Mouse (Mus musculus) layer of hippocampus, adult 2 months (tissue): ENCODE measurements around the gene Ppy. TPM values are rescaled to one million over a fixed set of nuclear protein-coding genes. Genes with fewer than 3 reads are reported as not detected.
A peak's percentile ranks its signal among the peaks of the same experiment; 100 is the strongest.

ENCODE experiments used
- DNase-seq, 2 experiments: peaks; one replicate each; pipeline ENCODE4 v3.0.0; 2022; ENCODE audit warnings: low spot score in 2 of 2
- H3K27ac ChIP-seq: fragments of 200-600 bp; 2 replicates; pipeline ENCODE4 v1.8.1; 2022
- H3K4me3 ChIP-seq: fragments of 200-600 bp; 2 replicates; pipeline ENCODE4 v1.8.1; 2022; ENCODE audit warnings: mild to moderate bottlenecking
- CTCF ChIP-seq: fragments of 200-600 bp; conservative IDR thresholded peaks from 2 replicates; pipeline ENCODE4 v1.8.1; 2022; ENCODE audit warnings: antibody characterized with exemption, mild to moderate bottlenecking, moderate library complexity
- total RNA-seq, 2 experiments: library from RNA; stranded (reverse); gene quantifications; 2 replicates each; pipeline ENCODE4 v1.2.3; 2021

Gene Ppy
- total RNA-seq, 2 experiments from 2014 or later = not detected

- peak in 1 of 2 experiments; percentile 29 for DNase-seq
- Histone ChIP-seq H3K27ac (peak overlapping the region; percentile 32), H3K4me3 (no peak overlapping the region; the same call in 1 of the 2 replicates)
- no peak for TF ChIP-seq CTCF
These were observed 17.9 kb downstream of the Ppy start for GRCm38 (mm10) chr11:102083193-102083592.

- Histone ChIP-seq H3K4me3 (peak overlapping the region; percentile 58), H3K27ac (peak overlapping the region; percentile 79)
- TF ChIP-seq CTCF = 0 out of 2 replicates have a peak, but pooled peaks have one; percentile 6
- DNase-seq = peak; percentile 83 to 89
These were observed 18.8 kb downstream of the Ppy start for GRCm38 (mm10) chr11:102082322-102082721.

- no peak for TF ChIP-seq CTCF
- no peak overlapping the region for H3K4me3 ChIP-seq
- no peak overlapping the region for H3K27ac ChIP-seq
- no peak for DNase-seq
These were observed 27.4 kb downstream of the Ppy start for GRCm38 (mm10) chr11:102073722-102074121.

GRCm38 (mm10) chr11:102072729-102073128, 28.4 kb downstream of the Ppy start:
- Histone ChIP-seq H3K4me3 (no peak overlapping the region), H3K27ac (no peak overlapping the region)
- no peak for DNase-seq
- TF ChIP-seq CTCF = no peak

DNA sequence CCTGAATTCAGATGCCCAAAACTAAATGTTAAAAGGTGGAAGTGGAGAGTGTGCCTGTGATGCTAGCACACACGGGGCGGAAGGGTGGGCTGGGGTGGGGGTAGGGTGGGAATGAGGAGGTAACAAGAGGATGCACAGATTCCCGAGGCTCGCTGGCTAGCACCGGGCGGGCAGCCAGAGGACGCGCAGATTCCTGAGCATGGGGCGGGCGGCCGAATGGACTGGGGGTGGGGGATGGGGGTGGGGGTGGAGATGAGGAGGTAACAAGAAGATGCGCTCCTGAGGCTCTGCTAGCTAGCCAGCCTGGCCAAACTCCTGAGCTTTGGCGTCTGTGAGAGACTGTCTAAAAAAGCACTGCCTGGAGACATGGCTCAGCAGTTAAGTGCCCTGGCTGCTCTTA, 30.7 kb downstream of the Ppy start:
- TF ChIP-seq CTCF = no peak
- peak overlapping the region; percentile 78 for H3K27ac ChIP-seq
- H3K4me3 ChIP-seq = no peak overlapping the region; the same call in 1 of the 2 replicates
- no peak for DNase-seq

- Histone ChIP-seq H3K4me3 (no peak overlapping the region), H3K27ac (peak overlapping the region; percentile 78)
- DNase-seq = peak; percentile 36 to 64
- TF ChIP-seq CTCF = no peak
These were observed 31.5 kb downstream of the Ppy start for GRCm38 (mm10) chr11:102069633-102070032.

DNA sequence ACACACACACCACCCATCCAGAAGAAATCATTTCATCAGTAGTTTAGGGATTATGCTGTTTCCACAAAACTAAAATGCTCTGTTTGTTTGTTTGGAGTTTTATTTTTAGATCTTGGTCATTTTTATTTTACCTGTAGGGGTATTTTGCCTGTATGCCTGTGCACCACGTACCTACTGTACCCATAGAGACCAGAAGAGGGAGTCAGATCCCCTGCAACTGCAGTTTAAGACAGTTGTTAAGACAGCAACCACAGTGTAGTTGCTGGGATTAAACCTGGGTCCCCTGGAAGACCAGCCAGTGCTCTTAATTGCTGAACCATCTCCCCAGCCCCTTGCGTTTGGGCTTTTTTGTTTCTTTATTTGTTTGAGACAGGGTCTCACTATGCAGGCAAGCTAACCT, 32.1 kb downstream of the Ppy start:
- Histone ChIP-seq H3K27ac (peak overlapping the region; percentile 78), H3K4me3 (no peak overlapping the region)
- no peak for DNase-seq
- peak; percentile 72 for TF ChIP-seq CTCF

- no peak for DNase-seq
- no peak overlapping the region for H3K27ac ChIP-seq
These were observed 38.0 kb downstream of the Ppy start for GRCm38 (mm10) chr11:102063076-102063475.

GRCm38 (mm10) chr11:102061941-102062473, 39.1 kb downstream of the Ppy start:
- no peak for TF ChIP-seq CTCF
- no peak overlapping the region for H3K4me3 ChIP-seq
- no peak overlapping the region for H3K27ac ChIP-seq
- no peak for DNase-seq

More at GRCm38 (mm10) chr11:102063076-102063475, 38.0 kb downstream of the Ppy start:
- H3K4me3 ChIP-seq = no peak overlapping the region
- no peak for TF ChIP-seq CTCF

DNA sequence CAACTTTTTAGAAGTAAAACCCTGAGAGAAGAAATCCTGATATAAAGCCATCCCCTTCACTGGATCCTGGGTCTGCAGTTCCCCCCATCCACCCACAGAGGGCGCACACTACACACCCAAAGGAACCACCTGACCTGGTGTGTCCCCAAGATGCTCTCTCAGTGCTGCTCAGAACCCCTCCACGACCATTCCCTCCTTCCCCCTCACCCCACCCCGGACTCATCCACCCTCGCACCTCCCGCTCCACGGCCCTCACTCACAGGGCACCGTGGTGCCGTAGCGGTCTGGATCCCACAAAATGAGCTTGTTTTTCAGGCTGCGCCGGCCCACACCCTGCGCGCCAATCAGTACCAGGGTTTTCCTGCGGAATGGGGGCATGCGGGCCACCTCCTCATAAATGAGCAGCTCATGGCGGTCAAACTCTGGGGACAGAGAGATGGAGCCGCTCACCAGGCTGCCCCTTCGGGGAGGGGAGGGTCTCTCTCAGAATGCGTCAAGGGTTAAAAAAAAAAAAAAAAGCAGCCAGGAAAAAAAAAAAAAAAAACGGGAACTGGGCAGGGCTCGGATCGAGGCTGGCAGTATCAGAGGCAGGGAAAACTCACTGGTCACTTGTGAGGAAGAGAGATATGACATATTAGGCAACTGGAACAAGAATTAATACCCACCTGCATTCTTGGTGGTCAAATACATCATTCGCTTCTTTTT, 39.7 kb downstream of the Ppy start:
- peak; percentile 98 for TF ChIP-seq CTCF
- peak; percentile 82 to 88 for DNase-seq
- H3K27ac ChIP-seq = peak overlapping the region; percentile 59; the same call in 1 of the 2 replicates
- peak overlapping the region; percentile 33 for H3K4me3 ChIP-seq

DNA sequence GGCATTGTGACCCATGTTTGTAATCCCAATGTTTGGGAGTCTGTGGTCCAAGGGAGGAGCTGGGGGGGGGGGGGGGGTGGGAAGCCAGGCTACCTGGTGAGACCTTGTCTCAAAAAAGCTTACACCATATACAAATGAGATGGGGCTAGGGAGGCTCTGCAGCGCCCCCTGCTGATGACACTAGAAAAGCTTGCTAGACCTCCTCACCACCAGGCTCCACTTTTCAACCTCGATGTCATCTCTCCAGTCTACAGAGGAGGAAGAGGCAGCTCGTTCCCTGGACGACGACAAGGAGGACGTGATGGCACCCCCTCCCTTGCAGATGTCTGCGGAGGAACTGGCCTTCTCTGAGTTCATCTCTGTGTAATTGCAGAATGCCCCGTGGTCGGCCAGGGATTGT, 47.3 kb downstream of the Ppy start:
- H3K27ac ChIP-seq = no peak overlapping the region
- TF ChIP-seq CTCF = peak; percentile 82
- no peak overlapping the region for H3K4me3 ChIP-seq
- DNase-seq = peak in 1 of 2 experiments; percentile 71

DNA sequence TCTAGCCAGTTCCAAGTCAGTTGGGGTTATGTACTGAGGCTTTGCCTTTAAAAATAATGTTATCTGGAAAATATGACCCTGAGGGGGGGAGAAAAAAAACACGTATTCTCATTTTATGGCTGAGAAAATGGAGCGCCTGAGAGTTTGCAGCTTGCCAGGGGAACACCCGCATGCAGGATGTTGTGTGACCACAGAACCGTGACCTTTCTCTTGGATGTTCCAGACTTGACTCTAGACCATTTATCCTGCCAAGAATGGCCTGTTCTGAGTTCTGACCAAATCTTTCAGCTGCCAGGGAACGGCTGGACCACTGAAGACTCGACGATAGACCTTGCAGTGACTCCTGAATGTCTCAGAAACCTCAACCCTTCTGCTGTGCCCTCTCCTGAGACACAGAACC, 47.9 kb downstream of the Ppy start:
- no peak for TF ChIP-seq CTCF
- DNase-seq = no peak
- Histone ChIP-seq H3K4me3 (no peak overlapping the region), H3K27ac (no peak overlapping the region)

DNA sequence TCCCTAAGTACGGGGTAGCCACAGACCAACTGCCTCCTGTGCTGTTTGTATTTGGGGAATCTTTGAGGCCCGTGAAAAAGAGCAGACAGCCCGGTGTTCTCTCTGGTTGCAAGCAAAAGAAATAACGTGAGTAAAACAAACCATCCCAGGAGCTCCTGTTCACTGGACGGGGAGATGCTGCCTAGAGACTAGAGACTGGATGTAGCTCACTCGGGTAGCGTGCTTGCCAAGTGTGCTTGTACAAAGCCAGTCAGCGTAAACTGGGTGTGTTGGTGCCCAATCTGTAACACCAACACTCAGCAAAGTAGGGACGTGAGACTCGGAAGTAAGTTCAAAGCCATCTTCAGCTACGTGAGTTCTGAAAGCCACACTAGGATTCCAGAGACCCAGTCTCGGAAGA, 48.4 kb downstream of the Ppy start:
- Histone ChIP-seq H3K4me3 (no peak overlapping the region), H3K27ac (0 out of 2 replicates have a peak overlapping the region, but pooled peaks have one; percentile 23)
- TF ChIP-seq CTCF = no peak
- no peak for DNase-seq

DNA sequence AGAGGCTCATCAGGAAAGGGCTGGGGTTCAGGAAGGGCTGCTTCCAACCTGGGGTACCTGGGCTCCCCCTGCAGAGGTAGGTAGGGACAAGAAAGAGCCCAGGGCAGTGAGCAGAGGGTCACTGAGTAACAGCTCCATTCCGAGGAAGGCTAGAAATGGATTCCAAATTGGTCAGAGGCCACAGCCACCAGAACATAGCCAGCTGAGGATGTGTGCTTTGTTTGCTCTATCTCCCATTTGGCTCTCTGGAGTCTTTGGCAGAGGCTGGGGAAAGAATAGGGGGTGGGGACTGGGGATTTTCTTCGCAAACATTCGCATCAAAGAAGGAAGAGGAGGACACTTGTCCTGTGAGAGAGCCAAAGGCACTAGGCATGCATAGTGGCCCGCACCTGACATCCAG, 49.2 kb downstream of the Ppy start:
- H3K4me3 ChIP-seq = no peak overlapping the region
- no peak for DNase-seq
- peak overlapping the region; percentile 23; the same call in 1 of the 2 replicates for H3K27ac ChIP-seq
- TF ChIP-seq CTCF = no peak
